ENCODE assay signal across 9 mouse cellular contexts in the genomic region with DNA sequence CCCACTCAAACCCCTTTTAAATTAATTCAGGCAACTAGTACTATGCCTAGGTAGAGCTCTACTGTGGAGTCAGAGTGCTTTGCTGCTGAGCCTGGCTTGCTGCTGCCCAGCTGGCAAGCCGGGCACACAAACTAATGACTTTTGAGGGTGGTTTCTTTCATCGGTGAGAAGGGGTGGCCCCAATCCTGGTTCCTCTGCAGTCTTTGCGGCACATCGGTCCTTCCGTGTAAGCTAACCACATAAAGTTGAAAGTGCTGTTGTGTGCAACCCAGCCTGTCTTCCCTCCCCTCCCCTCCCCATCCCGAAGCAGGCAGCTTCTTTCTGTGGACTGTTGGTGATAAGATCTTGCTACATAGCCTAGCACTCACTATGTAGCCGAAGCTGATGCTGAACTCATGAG. TPM values are rescaled to one million over a fixed set of nuclear protein-coding genes. Genes with fewer than 3 reads are reported as not detected.
DNase-seq lines count a peak whose midpoint lies in the region; ATAC-seq lines count a peak whose summit lies in the region.
"Had no signal": no experiment of that assay in that cellular context is flagged by ENCODE, and none has a peak within 500 bp of the region (broad histone marks: within the 10 kb centered on the region; RNA-seq: fewer than 3 reads in every experiment).

No protein-coding gene starts in this region.

- no peak overlapping the region for H3K9ac ChIP-seq in stomach, embryonic 16.5 days (ENCODE audit: low read length)

- H3K4me2 ChIP-seq in stomach, embryonic 16.5 days (ENCODE audit: low read depth, low read length): 0 out of 2 replicates have a peak overlapping the region, but pooled peaks have one; percentile 1
- H3K4me2 ChIP-seq: heart, embryonic 11.5 days had no signal

- 0 out of 2 replicates have a peak, but pooled peaks cover 3% of the 10 kb centered on the region for H3K4me1 ChIP-seq in stomach, embryonic 16.5 days (ENCODE audit: control insufficient read depth, insufficient read depth, low read length)

- no peaks in the 10 kb centered on the region for H3K36me3 ChIP-seq in stomach, embryonic 16.5 days (ENCODE audit: control insufficient read depth, insufficient read depth, low read length)

- H3K4me3 ChIP-seq in stomach, embryonic 16.5 days (replicated peaks; ENCODE audit: low read length): no peak overlapping the region

- H3K9me3 ChIP-seq in stomach, embryonic 16.5 days (replicated peaks; ENCODE audit: control insufficient read depth, low read length): no peaks in the 10 kb centered on the region

- peak overlapping the region; percentile 52; the same call in 1 of the 2 replicates for H3K27ac ChIP-seq in stomach, embryonic 16.5 days (ENCODE audit: low read length)

- DNase-seq in layer of hippocampus, adult 11-12 months (ENCODE audit: low spot score): peak; percentile 37
- DNase-seq in layer of hippocampus, postnatal 36 days: no peak
- no peak for DNase-seq in frontal cortex, postnatal 10 days (ENCODE audit: low spot score in 2 of 2)
- no peak for DNase-seq in kidney, postnatal 14 days
- DNase-seq in cerebellum, adult 8-10 months: no peak

- H3K27me3 ChIP-seq in stomach, embryonic 16.5 days (ENCODE audit: control insufficient read depth, insufficient read depth, low read length): no peaks in the 10 kb centered on the region

- ATAC-seq in activated CD4-positive, CD25-positive, alpha-beta regulatory T cell, adult 4 months: peak; percentile 65
- ATAC-seq in megakaryocyte, adult 5-6 weeks (ENCODE audit: poor library complexity, severe bottlenecking): peak; percentile 87
- peak; percentile 37; the same call in 1 of the 2 replicates for ATAC-seq in stomach, embryonic 16.5 days (ENCODE audit: insufficient read depth, low FRiP score)

- 74% methylated on average over 7 of the region's 7 CpGs for WGBS in stomach, embryonic 16.5 days

RNA-seq across cellular contexts. Expression of a gene that starts 1.1 kb away (rescaled TPM):
- total RNA-seq in layer of hippocampus, postnatal 36 days (2021): not detected
- 10 to 100 TPM; 11.9 to 12.1 TPM for polyA plus RNA-seq in activated CD4-positive, CD25-positive, alpha-beta regulatory T cell, adult 4 months (2017; shearing (Covaris generic))
- total RNA-seq in megakaryocyte, adult 5-6 weeks (2015): 195 and 212 TPM in 2 replicates
- total RNA-seq in megakaryocyte, adult 5-6 weeks (2017): 204 and 237 TPM in 2 replicates
- polyA plus RNA-seq in stomach, embryonic 16.5 days (2015; fragmentation: Nextera tagmentation; extraction: Ambion mirVana): 3.1 TPM in 2 replicates

RNA-seq across cellular contexts. Expression of a gene that starts 1.7 kb away (rescaled TPM):
- total RNA-seq in layer of hippocampus, postnatal 36 days (2021): 10 to 100 TPM; 15.5 to 18.0 TPM
- 100 to 1,000 TPM; 102 TPM for polyA plus RNA-seq in activated CD4-positive, CD25-positive, alpha-beta regulatory T cell, adult 4 months (2017; shearing (Covaris generic))
- 25.0 and 26.2 TPM in 2 replicates for total RNA-seq in megakaryocyte, adult 5-6 weeks (2015)
- total RNA-seq in megakaryocyte, adult 5-6 weeks (2017): 22.6 and 24.4 TPM in 2 replicates
- polyA plus RNA-seq in stomach, embryonic 16.5 days (2015; fragmentation: Nextera tagmentation; extraction: Ambion mirVana): 51.7 and 55.0 TPM in 2 replicates

RNA-seq across cellular contexts. Expression of a gene that starts 27.2 kb away (rescaled TPM):
- 1 to 10 TPM; 4.8 to 5.1 TPM for total RNA-seq in layer of hippocampus, postnatal 36 days (2021)
- 10 to 100 TPM; 10.2 to 14.9 TPM for polyA plus RNA-seq in activated CD4-positive, CD25-positive, alpha-beta regulatory T cell, adult 4 months (2017; shearing (Covaris generic))
- 11.6 and 13.3 TPM in 2 replicates for total RNA-seq in megakaryocyte, adult 5-6 weeks (2015)
- 7.8 and 11.1 TPM in 2 replicates for total RNA-seq in megakaryocyte, adult 5-6 weeks (2017)
- polyA plus RNA-seq in stomach, embryonic 16.5 days (2015; fragmentation: Nextera tagmentation; extraction: Ambion mirVana): 10.5 and 11.7 TPM in 2 replicates

RNA-seq across cellular contexts. Expression of a gene that starts 36.9 kb away (rescaled TPM):
- total RNA-seq in layer of hippocampus, postnatal 36 days (2021): 100 to 1,000 TPM; 814 to 831 TPM
- 100 to 1,000 TPM; 413 to 476 TPM for polyA plus RNA-seq in activated CD4-positive, CD25-positive, alpha-beta regulatory T cell, adult 4 months (2017; shearing (Covaris generic))
- total RNA-seq in megakaryocyte, adult 5-6 weeks (2015): 755 and 789 TPM in 2 replicates
- total RNA-seq in megakaryocyte, adult 5-6 weeks (2017): 996 and 1,155 TPM in 2 replicates
- 304 and 316 TPM in 2 replicates for polyA plus RNA-seq in stomach, embryonic 16.5 days (2015; fragmentation: Nextera tagmentation; extraction: Ambion mirVana)

RNA-seq across cellular contexts. Expression of a gene that starts 36.9 kb away (rescaled TPM):
- 10 to 100 TPM; 10.4 to 14.9 TPM for total RNA-seq in layer of hippocampus, postnatal 36 days (2021)
- polyA plus RNA-seq in activated CD4-positive, CD25-positive, alpha-beta regulatory T cell, adult 4 months (2017; shearing (Covaris generic)): 10 to 100 TPM; 26.9 to 33.3 TPM
- 15.8 and 16.5 TPM in 2 replicates for total RNA-seq in megakaryocyte, adult 5-6 weeks (2015)
- 12.2 and 18.6 TPM in 2 replicates for total RNA-seq in megakaryocyte, adult 5-6 weeks (2017)
- 18.8 and 20.4 TPM in 2 replicates for polyA plus RNA-seq in stomach, embryonic 16.5 days (2015; fragmentation: Nextera tagmentation; extraction: Ambion mirVana)

Comparison
In these comparisons a context has a peak if more than half of its experiments do, and no peak if none do; other contexts are left out.
1. ATAC-seq: peak in every context shown above with its lines; median percentile 87 in megakaryocyte, adult 5-6 weeks; 65 in activated CD4-positive, CD25-positive, alpha-beta regulatory T cell, adult 4 months; 37 in stomach, embryonic 16.5 days.
2. RNA of a gene that starts 1.1 kb away (total RNA-seq): 195 to 237 TPM in megakaryocyte, adult 5-6 weeks; not detected in layer of hippocampus, postnatal 36 days; every median in the first group is over 100 times any median in the second.